Mouse (Mus musculus) megakaryocyte-erythroid progenitor cell, adult 5-6 weeks (primary cell): ENCODE results near the gene Taf6l. TPM values are rescaled to one million over a fixed set of nuclear protein-coding genes. Genes with fewer than 3 reads are reported as not detected.
"Not testable (repeated sequence)": the region's sequence is repeated elsewhere in the genome, so short reads cannot be mapped to it uniquely, and the experiment has no call there.

ENCODE experiments used
- ATAC-seq: replicated peaks from 2 replicates; pipeline ENCODE4 v1.8.0; 2016; ENCODE audit warnings: mild to moderate bottlenecking, inconsistent platforms; ENCODE audit not compliant: severe bottlenecking, poor library complexity, low FRiP score, low TSS enrichment
- total RNA-seq, 2 experiments: library from RNA; stranded (forward) in 1 of 2; stranded (reverse) in 1 of 2; fragments of 200-1000, 215-1000 nt in 1 of 2; fragments of >200 nt in 1 of 2; fragmentation: Nextera tagmentation in 1 of 2; gene quantifications; 2 replicates each; pipeline ENCODE4 v1.2.3; 2014 to 2017

Taf6l gene
- total RNA-seq, 2 experiments from 2014 or later: 12.0 to 16.1 TPM

DNA sequence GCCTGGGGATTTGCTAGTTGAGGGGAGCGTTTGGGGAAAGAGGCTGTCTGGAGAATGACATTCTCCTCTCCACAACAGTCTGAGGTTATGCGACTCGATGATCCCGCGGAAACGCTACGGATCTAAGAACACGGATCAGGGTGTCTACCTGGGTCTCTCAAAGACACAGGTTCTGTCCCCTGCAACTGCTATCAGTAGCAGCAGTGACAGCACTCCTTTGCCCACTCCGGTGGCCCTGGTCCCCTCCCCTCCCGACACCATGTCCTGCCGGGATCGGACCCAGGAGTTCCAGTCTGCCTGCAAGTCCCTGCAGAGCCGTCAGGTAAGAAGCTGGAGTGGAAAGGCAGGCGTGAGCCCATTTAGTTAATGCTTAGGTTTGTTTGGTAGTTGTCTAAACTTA lies 44.0 kb downstream of the Taf6l start:
- no peak for ATAC-seq

DNA sequence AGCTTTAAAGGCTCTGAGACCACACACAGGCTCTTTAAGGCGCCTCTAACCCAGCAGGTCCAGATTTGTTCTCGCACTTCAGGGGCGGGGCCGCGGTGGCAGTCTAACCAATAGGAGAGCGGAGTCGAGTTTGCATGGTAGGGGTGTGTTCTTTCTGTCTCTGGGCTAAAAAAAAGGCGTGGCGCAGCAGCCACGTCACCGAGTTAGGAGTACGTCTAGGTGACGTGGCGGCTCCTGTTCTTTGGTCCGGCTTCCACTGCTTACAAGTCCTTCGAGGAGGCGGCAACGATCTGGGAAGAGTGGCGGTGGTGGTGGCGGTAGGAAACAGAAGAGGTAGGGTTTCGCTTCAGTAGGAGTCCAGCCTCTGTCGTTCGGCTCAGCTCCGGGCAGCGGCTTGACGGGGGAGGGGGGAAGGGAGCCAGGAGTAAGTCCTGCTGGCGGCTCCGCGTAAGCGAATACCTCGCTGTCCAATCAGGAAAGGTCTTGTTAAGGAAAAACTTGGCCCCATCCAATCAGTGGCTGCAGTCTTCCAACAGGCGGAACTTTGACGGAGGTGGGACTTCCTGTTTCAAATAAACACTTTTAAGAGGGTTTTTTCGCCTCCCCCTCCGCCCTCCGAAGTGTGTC lies 44.9 kb downstream of the Taf6l start, which contains the start of gene Stx5a:
TSS of gene Stx5a (plus strand) at position 171 of the 627 bp plus-strand sequence.
- ATAC-seq: peak; percentile 92

DNA sequence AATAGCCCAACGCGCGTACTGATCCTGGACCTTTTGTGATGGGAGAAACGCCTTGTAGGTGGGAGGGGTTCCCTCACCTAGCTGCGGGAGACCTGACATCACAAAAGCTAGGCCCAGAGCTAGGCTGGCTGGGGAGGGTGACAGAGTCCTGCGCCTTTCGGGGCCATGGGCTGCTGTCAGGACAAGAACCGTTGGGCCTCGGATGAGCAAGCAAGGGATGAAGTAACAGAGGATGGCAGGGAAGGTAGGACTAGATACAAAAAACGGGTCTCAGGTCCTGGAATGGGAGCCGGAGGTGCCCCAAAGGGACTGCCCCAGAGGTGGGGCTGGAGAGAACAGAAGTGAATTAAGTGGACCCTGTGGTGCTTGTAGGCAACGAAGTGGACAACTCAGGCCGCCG lies 45.6 kb downstream of the Taf6l start, which contains the start of gene 1700092M07Rik:
TSS of gene 1700092M07Rik (plus strand) at position 116 of the 400 bp plus-strand sequence.
- no peak for ATAC-seq

DNA sequence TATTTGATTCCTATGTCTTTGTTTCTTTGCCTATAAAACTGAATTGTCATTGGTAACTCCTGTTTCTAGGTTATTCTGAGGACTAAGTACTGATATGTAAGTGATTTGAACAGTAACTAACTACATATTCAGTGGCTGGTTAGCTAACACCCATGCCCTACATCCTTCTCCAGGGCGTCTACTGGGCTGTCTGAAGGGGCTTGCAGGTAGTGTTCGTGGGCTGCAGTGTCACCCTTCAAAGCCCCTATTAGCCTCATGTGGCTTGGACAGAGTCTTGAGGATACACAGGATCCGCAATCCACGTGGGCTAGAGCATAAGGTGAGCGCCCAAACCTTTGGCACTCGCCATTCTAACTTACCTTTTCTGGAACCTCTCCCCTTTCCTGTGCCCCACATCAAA lies 46.6 kb downstream of the Taf6l start:
- ATAC-seq: no peak

DNA sequence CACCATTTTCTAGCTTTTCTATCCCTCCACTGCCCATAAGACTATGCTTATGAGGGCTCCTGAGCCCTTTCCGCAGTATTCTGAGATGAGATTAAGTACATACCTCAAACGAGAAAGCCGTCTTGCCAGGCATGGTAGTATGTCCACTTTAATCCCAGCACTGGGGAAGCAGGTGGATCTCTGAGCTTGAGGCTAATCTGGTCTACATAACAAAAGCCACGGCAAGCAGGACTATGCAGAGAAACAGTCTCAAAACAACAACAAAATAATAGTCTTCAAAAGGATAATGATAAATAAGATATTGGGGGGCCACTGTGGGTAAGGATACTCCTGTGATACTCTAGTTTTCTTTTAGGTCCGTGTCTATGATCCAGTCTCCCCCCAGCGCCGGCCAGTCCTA lies 47.3 kb downstream of the Taf6l start:
- ATAC-seq: no peak

DNA sequence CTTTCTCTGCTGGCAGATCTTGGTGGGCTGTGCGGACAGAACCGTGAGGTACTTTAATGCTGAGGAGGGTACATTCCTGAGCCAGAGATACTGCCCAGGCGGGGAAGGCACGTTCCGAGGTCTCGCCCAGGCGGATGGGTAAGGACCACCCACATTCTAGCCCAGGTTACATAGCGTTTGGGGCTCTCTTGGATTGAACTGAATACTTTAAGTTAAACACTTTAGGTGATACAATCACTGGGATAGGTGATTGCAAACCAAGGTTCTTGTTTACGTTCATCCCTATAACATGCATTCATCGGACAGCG lies 50.1 kb downstream of the Taf6l start:
- ATAC-seq: peak; percentile 46

DNA sequence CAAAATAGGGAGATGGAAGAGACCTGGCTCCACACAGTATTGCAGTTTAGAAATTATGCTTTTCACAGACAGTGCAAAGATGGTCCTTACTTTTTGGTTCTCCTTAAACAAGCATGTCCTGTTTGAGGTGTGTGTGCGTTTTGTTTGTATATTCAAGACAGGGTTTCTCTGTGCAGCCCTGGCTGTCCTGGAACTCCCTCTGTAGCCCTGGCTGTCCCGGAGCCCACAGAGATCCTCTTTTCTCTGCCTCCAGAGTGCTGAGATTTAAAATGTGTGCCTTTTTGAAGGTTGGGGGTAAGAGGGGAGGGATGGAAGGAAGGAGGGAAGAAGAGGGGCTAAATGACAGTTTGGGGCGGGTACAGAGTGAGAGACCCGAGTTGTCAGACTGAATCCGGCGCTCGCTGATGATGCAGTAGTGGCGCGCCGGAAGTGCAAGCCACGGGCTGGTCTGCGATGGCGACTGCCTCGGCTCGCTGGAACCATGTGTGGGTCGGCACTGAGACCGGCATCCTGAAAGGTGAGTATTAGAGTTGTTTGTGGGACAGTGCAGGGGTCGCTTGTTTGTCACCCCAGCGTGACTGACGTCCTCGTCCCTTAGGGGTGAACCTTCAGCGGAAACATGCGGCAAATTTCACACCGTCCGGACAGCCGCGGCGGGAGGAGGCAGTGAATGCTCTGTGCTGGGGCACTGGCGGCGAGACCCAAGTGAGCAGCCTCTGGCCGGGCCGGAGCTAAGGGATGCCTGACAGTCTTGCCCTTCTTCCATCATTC lies 50.6 kb downstream of the Taf6l start, which contains the start of gene Wdr74:
TSS of gene Wdr74 (plus strand) at position 439 of the 771 bp plus-strand sequence.
- ATAC-seq: peak; percentile 90

DNA sequence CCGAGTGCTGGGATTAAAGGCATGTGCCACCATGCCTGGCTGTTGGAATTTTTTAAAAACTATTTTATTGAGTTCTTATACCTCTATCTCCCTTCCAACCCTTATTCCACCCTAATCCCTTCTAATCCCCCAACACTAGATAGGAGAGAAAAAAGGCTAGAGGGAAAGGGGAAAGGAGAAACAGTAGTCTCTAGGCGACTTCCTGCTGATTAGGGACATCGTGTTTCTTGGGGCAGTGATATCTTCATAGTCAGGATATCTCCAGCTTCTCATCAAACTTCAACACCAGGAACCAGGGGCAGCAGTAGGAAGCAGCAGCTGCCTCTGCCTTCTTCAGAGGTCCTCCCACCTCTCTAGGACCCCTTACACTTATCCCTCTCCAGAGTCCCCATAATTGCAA lies 51.9 kb downstream of the Taf6l start:
- no peak for ATAC-seq

DNA sequence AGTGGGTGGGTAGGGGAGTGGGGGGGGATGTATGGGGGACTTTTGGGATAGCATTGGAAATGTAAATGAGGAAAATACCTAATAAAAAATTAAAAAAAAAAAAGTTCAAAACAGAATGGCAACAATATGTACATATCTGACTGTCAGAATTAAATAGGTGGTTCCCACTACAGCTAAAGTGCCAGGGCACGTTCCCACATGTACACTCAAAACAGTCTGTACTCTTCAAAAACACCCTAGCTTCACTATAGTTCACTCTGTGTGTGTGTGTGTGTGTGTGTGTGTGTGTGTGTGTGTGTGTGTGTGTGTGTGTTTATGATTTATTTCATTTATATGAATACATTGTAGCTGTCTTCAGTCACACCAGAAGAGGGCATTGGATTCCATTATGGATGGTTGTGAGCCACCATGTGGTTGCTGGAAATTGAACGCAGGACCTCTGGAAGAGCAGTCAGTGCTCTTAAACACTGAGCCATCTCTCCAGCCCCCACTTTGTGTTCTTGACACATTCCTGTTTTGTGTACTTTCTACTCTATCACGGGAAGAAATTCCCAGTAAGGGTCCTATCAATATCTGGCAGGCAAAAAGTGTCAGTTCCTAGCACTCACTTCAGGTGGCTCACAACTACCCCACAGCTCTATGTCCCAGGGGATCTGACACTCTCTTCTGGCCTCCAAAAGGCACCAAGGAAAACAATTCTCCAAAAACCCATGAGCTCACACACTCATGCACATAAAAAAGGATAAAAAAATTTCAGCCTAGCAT lies 57.7 kb downstream of the Taf6l start:
- ATAC-seq: not testable (repeated sequence)

DNA sequence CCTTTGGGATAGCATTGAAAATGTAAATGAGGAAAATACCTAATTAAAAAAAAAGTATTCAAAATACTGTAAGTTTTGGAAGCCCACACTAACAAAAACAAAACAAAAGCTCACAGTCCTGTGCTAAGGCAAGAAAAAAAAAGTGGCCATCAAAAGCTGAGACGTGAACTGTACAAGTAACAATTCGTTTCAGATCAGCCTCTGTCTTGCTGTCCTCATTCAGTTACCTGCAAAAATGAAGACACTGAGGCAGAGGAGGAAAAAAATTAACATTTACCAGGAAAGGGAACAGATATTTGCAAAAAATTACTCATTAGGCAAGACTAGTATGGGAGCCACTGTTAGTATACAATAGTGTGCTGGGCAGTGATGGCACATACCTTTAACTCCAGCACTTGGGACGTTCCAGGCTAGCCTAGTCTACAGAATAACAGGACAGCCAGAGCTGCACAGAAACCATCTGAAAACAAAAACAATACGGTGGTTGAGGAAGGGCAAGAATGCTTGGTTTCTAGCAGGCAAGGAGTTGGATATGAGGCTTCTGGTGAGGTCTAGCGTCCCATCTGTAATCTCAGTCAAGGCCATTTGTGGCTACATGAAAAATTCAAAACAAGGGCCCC lies 58.6 kb downstream of the Taf6l start:
- peak; percentile 26; the same call in 1 of the 2 replicates for ATAC-seq

DNA sequence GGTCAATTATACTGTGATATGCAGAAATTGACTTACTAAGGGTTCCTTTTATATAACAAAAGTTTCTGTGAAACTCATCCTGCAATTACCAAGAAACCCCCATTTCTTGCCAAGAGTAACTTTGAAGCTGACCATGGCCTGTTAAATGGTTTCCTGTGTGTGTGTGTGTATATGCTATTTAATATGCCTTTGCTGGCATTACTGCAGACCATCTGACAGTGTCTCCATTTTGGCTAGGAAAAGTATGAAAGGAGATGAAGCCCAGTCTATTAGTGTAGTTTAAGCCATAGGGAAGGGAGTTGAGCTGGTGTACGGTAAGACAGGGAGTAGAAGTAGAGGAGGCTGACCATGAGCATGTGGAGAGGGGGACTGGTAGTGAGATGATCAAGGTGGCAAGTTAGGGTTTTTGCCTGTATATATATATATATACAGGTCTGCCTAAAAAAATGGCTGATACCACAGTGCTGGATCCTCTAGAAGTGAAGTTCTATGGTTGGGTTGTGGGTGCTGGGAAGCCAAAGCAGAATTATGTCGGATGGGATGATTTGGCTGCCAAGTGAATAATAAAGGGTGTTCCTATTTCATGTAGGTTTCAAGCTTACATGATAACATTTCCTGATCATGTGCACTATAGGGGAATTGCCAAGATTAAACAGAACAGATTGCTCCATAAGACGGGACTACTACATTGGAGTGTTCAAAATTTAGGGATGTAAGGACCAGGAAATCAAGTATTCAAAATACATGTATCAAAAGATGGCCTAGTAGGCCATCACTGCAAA lies 59.4 kb downstream of the Taf6l start:
- 0 out of 2 replicates have a peak, but pooled peaks have one; percentile 2 for ATAC-seq

DNA sequence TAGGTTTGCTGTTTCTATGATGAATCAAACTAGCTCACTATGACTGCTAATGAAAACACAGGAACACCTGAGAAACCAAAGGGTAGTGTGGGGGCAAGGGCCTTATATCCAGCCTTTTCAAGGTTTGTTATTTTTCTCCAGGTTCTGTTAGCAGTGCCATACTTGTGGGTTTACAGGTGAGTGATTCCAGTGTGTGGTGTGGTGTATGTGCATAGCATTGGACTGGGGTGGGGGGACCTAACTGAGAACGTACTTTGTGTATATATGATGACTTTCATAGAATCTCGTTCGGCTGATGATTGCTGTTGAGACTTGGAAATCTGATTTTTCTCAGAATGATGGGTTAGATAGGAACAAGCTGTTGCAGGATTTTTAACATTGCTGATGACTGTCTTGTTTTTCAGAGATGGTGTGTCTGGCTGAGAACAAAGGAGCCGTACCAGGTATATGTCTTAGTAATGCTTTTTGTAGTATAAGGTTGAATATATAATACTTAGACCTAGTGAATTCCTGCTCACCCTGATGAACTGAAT lies 61.1 kb downstream of the Taf6l start:
- ATAC-seq: no peak

Other genes with a start within 250 kb of the Taf6l start
Only the 30 nearest of the 33 such genes appear.
- gene Slc22a6, start 168.4 kb downstream of the Taf6l start, total RNA-seq (2014; fragmentation: Nextera tagmentation): not detected in 2 replicates
- gene Slc22a6, start 168.4 kb downstream of the Taf6l start, total RNA-seq (2017): not detected in 2 replicates
- not detected in 2 replicates for gene Chrm1, start 122.6 kb downstream of the Taf6l start, total RNA-seq (2014; fragmentation: Nextera tagmentation)
- not detected in 2 replicates for gene Chrm1, start 122.6 kb downstream of the Taf6l start, total RNA-seq (2017)
- gene Slc3a2, start 63.0 kb downstream of the Taf6l start, total RNA-seq (2014; fragmentation: Nextera tagmentation): 67.5 and 74.7 TPM in 2 replicates
- 70.1 and 93.9 TPM in 2 replicates for gene Slc3a2, start 63.0 kb downstream of the Taf6l start, total RNA-seq (2017)
- 193 and 207 TPM in 2 replicates for gene Wdr74, start 50.6 kb downstream of the Taf6l start, total RNA-seq (2014; fragmentation: Nextera tagmentation)
- gene Wdr74, start 50.6 kb downstream of the Taf6l start, total RNA-seq (2017): 142 TPM in 2 replicates
- 2.0 TPM in 1 of 2 replicates, not detected in the other for gene 1700092M07Rik, start 45.7 kb downstream of the Taf6l start, total RNA-seq (2014; fragmentation: Nextera tagmentation)
- 3.8 and 6.5 TPM in 2 replicates for gene 1700092M07Rik, start 45.7 kb downstream of the Taf6l start, total RNA-seq (2017)
- gene Stx5a, start 45.0 kb downstream of the Taf6l start, total RNA-seq (2014; fragmentation: Nextera tagmentation): 74.7 and 80.4 TPM in 2 replicates
- gene Stx5a, start 45.0 kb downstream of the Taf6l start, total RNA-seq (2017): 35.5 and 43.5 TPM in 2 replicates
- 365 and 530 TPM in 2 replicates for gene Nxf1, start 29.3 kb downstream of the Taf6l start, total RNA-seq (2014; fragmentation: Nextera tagmentation)
- 100 and 161 TPM in 2 replicates for gene Nxf1, start 29.3 kb downstream of the Taf6l start, total RNA-seq (2017)
- gene Tmem223, start 15.4 kb downstream of the Taf6l start, total RNA-seq (2014; fragmentation: Nextera tagmentation): 59.6 and 76.4 TPM in 2 replicates
- gene Tmem223, start 15.4 kb downstream of the Taf6l start, total RNA-seq (2017): 32.1 and 33.8 TPM in 2 replicates
- 104 and 114 TPM in 2 replicates for gene Tmem179b, start 11.9 kb downstream of the Taf6l start, total RNA-seq (2014; fragmentation: Nextera tagmentation)
- 31.2 and 54.7 TPM in 2 replicates for gene Tmem179b, start 11.9 kb downstream of the Taf6l start, total RNA-seq (2017)
- 120 and 126 TPM in 2 replicates for gene Polr2g, start 12.2 kb upstream of the Taf6l start, total RNA-seq (2014; fragmentation: Nextera tagmentation)
- 86.1 and 106 TPM in 2 replicates for gene Polr2g, start 12.2 kb upstream of the Taf6l start, total RNA-seq (2017)
- gene Zbtb3, start 16.1 kb upstream of the Taf6l start, total RNA-seq (2014; fragmentation: Nextera tagmentation): 1.4 and 1.9 TPM in 2 replicates
- gene Zbtb3, start 16.1 kb upstream of the Taf6l start, total RNA-seq (2017): 0.91 and 1.6 TPM in 2 replicates
- gene Ttc9c, start 32.9 kb upstream of the Taf6l start, total RNA-seq (2014; fragmentation: Nextera tagmentation): 35.6 and 41.6 TPM in 2 replicates
- gene Ttc9c, start 32.9 kb upstream of the Taf6l start, total RNA-seq (2017): 55.3 and 57.2 TPM in 2 replicates
- 68.2 and 88.0 TPM in 2 replicates for gene Hnrnpul2, start 33.6 kb upstream of the Taf6l start, total RNA-seq (2014; fragmentation: Nextera tagmentation)
- 85.2 and 100.0 TPM in 2 replicates for gene Hnrnpul2, start 33.6 kb upstream of the Taf6l start, total RNA-seq (2017)
- not detected in 2 replicates for gene AC129217.1, start 43.4 kb upstream of the Taf6l start, total RNA-seq (2014; fragmentation: Nextera tagmentation)
- gene AC129217.1, start 43.4 kb upstream of the Taf6l start, total RNA-seq (2017): not detected in 2 replicates
- gene Bscl2, start 51.0 kb upstream of the Taf6l start, total RNA-seq (2014; fragmentation: Nextera tagmentation): 70.3 and 71.7 TPM in 2 replicates
- gene Bscl2, start 51.0 kb upstream of the Taf6l start, total RNA-seq (2017): 29.5 TPM in 2 replicates
- gene Gng3, start 52.8 kb upstream of the Taf6l start, total RNA-seq (2014; fragmentation: Nextera tagmentation): 0.57 TPM in 1 of 2 replicates, not detected in the other
- gene Gng3, start 52.8 kb upstream of the Taf6l start, total RNA-seq (2017): 0.30 and 1.3 TPM in 2 replicates
- 0.52 TPM in 1 of 2 replicates, not detected in the other for gene Lrrn4cl, start 64.4 kb upstream of the Taf6l start, total RNA-seq (2014; fragmentation: Nextera tagmentation)
- gene Lrrn4cl, start 64.4 kb upstream of the Taf6l start, total RNA-seq (2017): 1.5 TPM in 1 of 2 replicates, not detected in the other
- 148 and 194 TPM in 2 replicates for gene Ubxn1, start 85.1 kb upstream of the Taf6l start, total RNA-seq (2014; fragmentation: Nextera tagmentation)
- 235 and 295 TPM in 2 replicates for gene Ubxn1, start 85.1 kb upstream of the Taf6l start, total RNA-seq (2017)
- gene Uqcc3, start 94.5 kb upstream of the Taf6l start, total RNA-seq (2014; fragmentation: Nextera tagmentation): 46.7 and 54.1 TPM in 2 replicates
- gene Uqcc3, start 94.5 kb upstream of the Taf6l start, total RNA-seq (2017): 73.3 and 94.5 TPM in 2 replicates
- gene Lbhd1, start 97.3 kb upstream of the Taf6l start, total RNA-seq (2014; fragmentation: Nextera tagmentation): 27.8 and 35.8 TPM in 2 replicates
- 18.0 and 18.4 TPM in 2 replicates for gene Lbhd1, start 97.3 kb upstream of the Taf6l start, total RNA-seq (2017)
- not detected in 2 replicates for gene Gm49403, start 97.5 kb upstream of the Taf6l start, total RNA-seq (2014; fragmentation: Nextera tagmentation)
- not detected in 2 replicates for gene Gm49403, start 97.5 kb upstream of the Taf6l start, total RNA-seq (2017)
- 76.6 and 113 TPM in 2 replicates for gene 1810009A15Rik, start 102.4 kb upstream of the Taf6l start, total RNA-seq (2014; fragmentation: Nextera tagmentation)
- gene 1810009A15Rik, start 102.4 kb upstream of the Taf6l start, total RNA-seq (2017): 94.2 and 120 TPM in 2 replicates
- 2.5 and 25.7 TPM in 2 replicates for gene Gm49416, start 102.5 kb upstream of the Taf6l start, total RNA-seq (2014; fragmentation: Nextera tagmentation)
- not detected in 2 replicates for gene Gm49416, start 102.5 kb upstream of the Taf6l start, total RNA-seq (2017)
- 31.4 and 37.7 TPM in 2 replicates for gene Ints5, start 106.6 kb upstream of the Taf6l start, total RNA-seq (2014; fragmentation: Nextera tagmentation)
- gene Ints5, start 106.6 kb upstream of the Taf6l start, total RNA-seq (2017): 16.6 and 17.1 TPM in 2 replicates
- gene Ganab, start 111.7 kb upstream of the Taf6l start, total RNA-seq (2014; fragmentation: Nextera tagmentation): 120 and 130 TPM in 2 replicates
- 53.2 and 69.7 TPM in 2 replicates for gene Ganab, start 111.7 kb upstream of the Taf6l start, total RNA-seq (2017)
- 30.3 and 36.8 TPM in 2 replicates for gene B3gat3, start 134.0 kb upstream of the Taf6l start, total RNA-seq (2014; fragmentation: Nextera tagmentation)
- 17.6 and 17.7 TPM in 2 replicates for gene B3gat3, start 134.0 kb upstream of the Taf6l start, total RNA-seq (2017)
- gene Rom1, start 142.9 kb upstream of the Taf6l start, total RNA-seq (2014; fragmentation: Nextera tagmentation): 4.6 and 6.2 TPM in 2 replicates
- 0.75 and 4.3 TPM in 2 replicates for gene Rom1, start 142.9 kb upstream of the Taf6l start, total RNA-seq (2017)
- 29.3 and 45.8 TPM in 2 replicates for gene Eml3, start 143.1 kb upstream of the Taf6l start, total RNA-seq (2014; fragmentation: Nextera tagmentation)
- gene Eml3, start 143.1 kb upstream of the Taf6l start, total RNA-seq (2017): 14.5 and 23.6 TPM in 2 replicates
- 158 and 173 TPM in 2 replicates for gene Mta2, start 155.5 kb upstream of the Taf6l start, total RNA-seq (2014; fragmentation: Nextera tagmentation)
- gene Mta2, start 155.5 kb upstream of the Taf6l start, total RNA-seq (2017): 205 and 206 TPM in 2 replicates
- 30.7 and 32.2 TPM in 2 replicates for gene Tut1, start 167.4 kb upstream of the Taf6l start, total RNA-seq (2014; fragmentation: Nextera tagmentation)
- gene Tut1, start 167.4 kb upstream of the Taf6l start, total RNA-seq (2017): 15.8 and 18.8 TPM in 2 replicates